Mouse (Mus musculus) intestine, embryonic 14.5 days (tissue): ENCODE measurements around the gene Foxred2. TPM values are rescaled to one million over a fixed set of nuclear protein-coding genes. Genes with fewer than 3 reads are reported as not detected.

Experiments used
- ATAC-seq: fragments of 200-750 bp; cut with Nextera tagmentation; replicated peaks from 2 replicates; pipeline ENCODE4 v1.8.0; 2017; ENCODE audit warnings: low read depth, moderate number of reproducible peaks, moderate TSS enrichment, moderate library complexity; ENCODE audit not compliant: low FRiP score, low TSS enrichment
- DNase-seq: peaks from one replicate; pipeline ENCODE4 v3.0.0-alpha.2; 2018; ENCODE audit warnings: low spot score
- H3K27ac ChIP-seq: fragments of 300-500 bp; sonication (generic); 2 replicates; pipeline ENCODE4 v1.5.1; 2014; ENCODE audit warnings: low read depth, mild to moderate bottlenecking, control low read depth
- H3K27me3 ChIP-seq: fragments of 300-500 bp; sonication (generic); replicated peaks from 2 replicates; pipeline ENCODE4 v1.6.1; 2014; ENCODE audit warnings: low read length, control low read depth; ENCODE audit not compliant: control insufficient read depth, insufficient read depth
- H3K36me3 ChIP-seq: fragments of 300-500 bp; sonication (generic); 2 replicates; pipeline ENCODE4 v1.6.1; 2014; ENCODE audit warnings: low read length, control low read depth; ENCODE audit not compliant: control insufficient read depth, insufficient read depth
- H3K4me1 ChIP-seq: fragments of 300-500 bp; sonication (generic); replicated peaks from 2 replicates; pipeline ENCODE4 v1.6.1; 2014; ENCODE audit warnings: low read length, control low read depth, mixed read lengths; ENCODE audit not compliant: control insufficient read depth, insufficient read depth
- H3K4me2 ChIP-seq: fragments of 300-500 bp; sonication (generic); 2 replicates; pipeline ENCODE4 v1.6.1; 2014; ENCODE audit warnings: low read length
- H3K4me3 ChIP-seq: fragments of 300-500 bp; sonication (generic); 2 replicates; pipeline ENCODE4 v1.5.1; 2014; ENCODE audit warnings: low read depth, low read length, control low read depth, mixed read lengths
- H3K9ac ChIP-seq: fragments of 300-500 bp; sonication (generic); 2 replicates; pipeline ENCODE4 v1.6.1; 2014; ENCODE audit warnings: mild to moderate bottlenecking, low read length
- H3K9me3 ChIP-seq: fragments of 300-500 bp; sonication (generic); 2 replicates; pipeline ENCODE4 v1.6.1; 2016; ENCODE audit warnings: low read length, control low read depth; ENCODE audit not compliant: control insufficient read depth
- WGBS: fragments of 180-500 bp; shearing (Covaris S2); extraction: QIAGEN DNeasy Blood & Tissue Kit; methylation state at CpG from one replicate; pipeline ENCODE4 v1.1.7; 2014; 5-methylcytosine and 5-hydroxymethylcytosine counted together
- polyA plus RNA-seq: library from polyadenylated mRNA; unstranded; fragments of >200 nt; fragmentation: Nextera tagmentation; extraction: Ambion mirVana; gene quantifications from 2 replicates; pipeline ENCODE4 v1.2.1, GENCODE M21; 2014

Gene Foxred2
- polyA plus RNA-seq, 1 experiment from 2014 or later, result 4.7 TPM

GRCm38 (mm10) chr15:77957625-77958024 lies 1.1 kb upstream of the Foxred2 start:
- ATAC-seq, result no peak
- WGBS, result 43% methylated on average over 5 of the region's 5 CpGs
- H3K27me3 ChIP-seq, result peaks cover 15% of the 10 kb centered on the region

GRCm38 (mm10) chr15:77955440-77956403 lies 800 bp downstream of the Foxred2 start:
- Histone ChIP-seq H3K27me3 (peaks cover 15% of the 10 kb centered on the region), H3K4me2 (peak overlapping the region; percentile 68), H3K4me3 (peak overlapping the region; percentile 50), H3K9me3 (no peaks in the 10 kb centered on the region), H3K36me3 (peaks cover 27% of the 10 kb centered on the region), H3K27ac (no peak overlapping the region), H3K4me1 (peaks cover 6% of the 10 kb centered on the region; the same call in 1 of the 2 replicates), H3K9ac (peak overlapping the region; percentile 37)
- ATAC-seq (peak; percentile 48), DNase-seq (peak; percentile 68)
- WGBS, result 10% methylated on average over 52 of the region's 52 CpGs

More at GRCm38 (mm10) chr15:77957625-77958024, 1.1 kb upstream of the Foxred2 start:
- DNase-seq, result peak; percentile 54
- Histone ChIP-seq H3K27ac (no peak overlapping the region), H3K4me3 (no peak overlapping the region), H3K9me3 (no peaks in the 10 kb centered on the region), H3K9ac (no peak overlapping the region), H3K4me2 (no peak overlapping the region), H3K4me1 (peaks cover 6% of the 10 kb centered on the region; the same call in 1 of the 2 replicates), H3K36me3 (peaks cover 46% of the 10 kb centered on the region)

GRCm38 (mm10) chr15:77954362-77954761 lies 2.2 kb downstream of the Foxred2 start:
- ATAC-seq, result no peak
- no peak for DNase-seq
- H3K9me3 ChIP-seq, result no peaks in the 10 kb centered on the region
- H3K4me1 ChIP-seq, result peaks cover 6% of the 10 kb centered on the region; the same call in 1 of the 2 replicates
- no peak overlapping the region for H3K27ac ChIP-seq
- H3K9ac ChIP-seq, result no peak overlapping the region
- H3K36me3 ChIP-seq, result peaks cover 13% of the 10 kb centered on the region
- H3K4me2 ChIP-seq, result no peak overlapping the region
- H3K4me3 ChIP-seq, result no peak overlapping the region
- WGBS, result 76% methylated on average over 2 of the region's 2 CpGs
- peaks cover 15% of the 10 kb centered on the region for H3K27me3 ChIP-seq

- H3K4me2 ChIP-seq, result no peak overlapping the region
- no peak for ATAC-seq
- peaks cover 6% of the 10 kb centered on the region; the same call in 1 of the 2 replicates for H3K4me1 ChIP-seq
- H3K9ac ChIP-seq, result no peak overlapping the region
- WGBS, result 85% methylated on average over 3 of the region's 3 CpGs
- no peak overlapping the region for H3K27ac ChIP-seq
- no peak for DNase-seq
- no peaks in the 10 kb centered on the region for H3K36me3 ChIP-seq
- peaks cover 15% of the 10 kb centered on the region for H3K27me3 ChIP-seq
- H3K4me3 ChIP-seq, result no peak overlapping the region
- H3K9me3 ChIP-seq, result no peaks in the 10 kb centered on the region
These were observed 3.6 kb downstream of the Foxred2 start for GRCm38 (mm10) chr15:77952921-77953320.

- Histone ChIP-seq H3K9ac (no peak overlapping the region), H3K36me3 (no peaks in the 10 kb centered on the region), H3K27ac (no peak overlapping the region), H3K4me2 (no peak overlapping the region), H3K4me3 (no peak overlapping the region), H3K27me3 (no peaks in the 10 kb centered on the region), H3K9me3 (no peaks in the 10 kb centered on the region), H3K4me1 (no peaks in the 10 kb centered on the region)
- ATAC-seq (no peak), DNase-seq (no peak)
- 87% methylated on average over 7 of the region's 7 CpGs for WGBS
These were observed 7.5 kb downstream of the Foxred2 start for GRCm38 (mm10) chr15:77949061-77949460.

GRCm38 (mm10) chr15:77945711-77946110 lies 10.8 kb downstream of the Foxred2 start:
- Histone ChIP-seq H3K36me3 (peaks cover 6% of the 10 kb centered on the region; the same call in 1 of the 2 replicates), H3K9ac (no peak overlapping the region), H3K27ac (no peak overlapping the region), H3K4me3 (no peak overlapping the region), H3K9me3 (no peaks in the 10 kb centered on the region), H3K27me3 (no peaks in the 10 kb centered on the region), H3K4me2 (no peak overlapping the region), H3K4me1 (no peaks in the 10 kb centered on the region)
- DNase-seq, result no peak
- no peak for ATAC-seq
- WGBS, result 93% methylated on average over 4 of the region's 4 CpGs

GRCm38 (mm10) chr15:77941563-77941962 lies 15.0 kb downstream of the Foxred2 start:
- H3K9me3 ChIP-seq, result no peaks in the 10 kb centered on the region
- DNase-seq (no peak), ATAC-seq (no peak)
- H3K4me2 ChIP-seq, result no peak overlapping the region
- H3K9ac ChIP-seq, result no peak overlapping the region
- 89% methylated on average over 3 of the region's 3 CpGs for WGBS
- H3K36me3 ChIP-seq, result peaks cover 6% of the 10 kb centered on the region; the same call in 1 of the 2 replicates
- no peaks in the 10 kb centered on the region for H3K27me3 ChIP-seq
- no peak overlapping the region for H3K27ac ChIP-seq
- no peak overlapping the region for H3K4me3 ChIP-seq
- no peaks in the 10 kb centered on the region for H3K4me1 ChIP-seq

GRCm38 (mm10) chr15:77938516-77938915 lies 18.0 kb downstream of the Foxred2 start:
- H3K4me1 ChIP-seq, result no peaks in the 10 kb centered on the region; the same call in 1 of the 2 replicates
- WGBS, result 80% methylated on average over 5 of the region's 5 CpGs
- no peak overlapping the region for H3K4me2 ChIP-seq
- peaks cover 6% of the 10 kb centered on the region; the same call in 1 of the 2 replicates for H3K36me3 ChIP-seq
- no peaks in the 10 kb centered on the region for H3K9me3 ChIP-seq
- H3K27me3 ChIP-seq, result no peaks in the 10 kb centered on the region
- no peak overlapping the region for H3K27ac ChIP-seq
- H3K4me3 ChIP-seq, result no peak overlapping the region
- no peak overlapping the region for H3K9ac ChIP-seq
- DNase-seq, result no peak
- ATAC-seq, result no peak
